Mouse (Mus musculus) midbrain, embryonic 11.5 days (tissue): ENCODE measurements around the gene Osbpl2. TPM values are rescaled to one million over a fixed set of nuclear protein-coding genes. Genes with fewer than 3 reads are reported as not detected.

Experiments
- ATAC-seq: fragments of 200-750 bp; cut with Nextera tagmentation; 2 replicates; pipeline ENCODE4 v1.8.0; 2017; ENCODE audit warnings: moderate TSS enrichment, moderate library complexity; ENCODE audit not compliant: low FRiP score
- DNase-seq: peaks from one replicate; pipeline ENCODE4 v3.0.0; 2015; ENCODE audit warnings: low spot score; ENCODE audit errors: missing footprints
- H3K27ac ChIP-seq: fragments of 300-500 bp; sonication (generic); 2 replicates; pipeline ENCODE4 v1.5.1; 2014; ENCODE audit warnings: low read depth, low read length
- H3K27me3 ChIP-seq: fragments of 300-500 bp; sonication (generic); 2 replicates; pipeline ENCODE4 v1.6.1; 2014; ENCODE audit warnings: mild to moderate bottlenecking, low read length, moderate library complexity, mixed read lengths; ENCODE audit not compliant: control insufficient read depth, insufficient read depth
- H3K36me3 ChIP-seq: fragments of 300-500 bp; sonication (generic); 2 replicates; pipeline ENCODE4 v1.6.1; 2014; ENCODE audit warnings: mild to moderate bottlenecking, low read length, moderate library complexity, mixed read lengths; ENCODE audit not compliant: control insufficient read depth, insufficient read depth
- H3K4me1 ChIP-seq: fragments of 300-500 bp; sonication (generic); 2 replicates; pipeline ENCODE4 v1.6.1; 2014; ENCODE audit warnings: low read length; ENCODE audit not compliant: control insufficient read depth, insufficient read depth
- H3K4me2 ChIP-seq: fragments of 300-500 bp; sonication (generic); 2 replicates; pipeline ENCODE4 v1.6.1; 2014; ENCODE audit warnings: mild to moderate bottlenecking, moderate library complexity
- H3K4me3 ChIP-seq: fragments of 300-500 bp; sonication (generic); 2 replicates; pipeline ENCODE4 v1.5.1; 2014; ENCODE audit warnings: low read depth, low read length
- H3K9ac ChIP-seq: fragments of 300-500 bp; sonication (generic); 2 replicates; pipeline ENCODE4 v1.6.1; 2014; ENCODE audit warnings: low read length
- H3K9me3 ChIP-seq: fragments of 300-500 bp; sonication (generic); 2 replicates; pipeline ENCODE4 v1.6.1; 2016; ENCODE audit warnings: low read length; ENCODE audit not compliant: control insufficient read depth
- WGBS: fragments of 180-500 bp; shearing (Covaris S2); extraction: QIAGEN DNeasy Blood & Tissue Kit; methylation state at CpG from one replicate; pipeline ENCODE4 v1.1.7; 2014; 5-methylcytosine and 5-hydroxymethylcytosine counted together
- polyA plus RNA-seq: library from polyadenylated mRNA; unstranded; fragments of >200 nt; fragmentation: Nextera tagmentation; extraction: Ambion mirVana; gene quantifications from 2 replicates; pipeline ENCODE4 v1.2.1, GENCODE M21; 2014

The Osbpl2 gene
- polyA plus RNA-seq, 1 experiment from 2014 or later: 43.3 TPM

DNA sequence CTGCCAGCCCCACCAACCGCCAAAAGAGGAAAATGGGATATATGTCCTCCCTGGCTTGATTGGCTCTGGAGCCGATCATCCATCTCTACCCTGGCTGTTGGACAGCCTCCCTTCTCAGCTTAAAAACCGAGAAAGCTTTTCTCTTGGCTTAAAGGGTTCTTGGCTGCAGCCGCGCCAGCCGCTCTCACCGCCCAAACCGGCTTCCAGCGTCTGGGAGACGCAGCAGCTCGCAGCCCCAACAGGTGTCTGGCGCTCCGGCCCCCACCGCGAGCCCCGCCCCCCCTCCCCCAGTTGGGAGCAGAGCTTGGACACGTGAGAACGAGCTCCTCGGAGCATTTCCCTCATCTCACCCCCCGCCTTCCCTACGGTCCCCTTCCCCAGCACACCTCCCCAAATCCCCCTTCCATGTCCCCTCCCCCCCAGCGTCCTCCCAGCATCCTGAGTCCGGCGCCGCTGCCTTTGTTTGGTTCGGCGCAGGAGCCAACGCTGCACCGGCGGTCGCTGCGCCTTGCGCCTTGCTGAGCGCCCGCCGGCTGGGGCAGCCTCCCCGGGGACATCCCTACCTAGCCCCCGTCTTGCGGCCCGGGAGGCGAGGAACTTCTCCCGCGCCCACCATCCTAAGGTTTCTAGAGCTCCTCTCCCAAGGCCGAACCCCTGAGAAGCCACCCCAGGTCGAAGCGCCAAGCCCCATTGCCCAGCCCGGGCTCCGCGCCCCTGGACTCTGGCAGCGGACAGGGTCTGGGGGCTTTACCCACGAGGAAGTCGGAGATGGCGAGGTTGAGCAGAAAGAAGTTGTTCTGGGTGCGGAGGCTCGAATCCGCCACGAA lies 15.7 kb upstream of the Osbpl2 start:
- H3K27ac ChIP-seq: no peak overlapping the region
- no peaks in the 10 kb centered on the region for H3K36me3 ChIP-seq
- ATAC-seq (peak; percentile 26), DNase-seq (peak; percentile 95)
- under 1% methylated on average over 55 of the region's 57 CpGs for WGBS
- peak overlapping the region; percentile 96 for H3K4me2 ChIP-seq
- peaks cover 50% of the 10 kb centered on the region for H3K27me3 ChIP-seq
- H3K9me3 ChIP-seq: no peaks in the 10 kb centered on the region
- H3K4me1 ChIP-seq: peaks cover 25% of the 10 kb centered on the region
- H3K9ac ChIP-seq: peak overlapping the region; percentile 61
- peak overlapping the region; percentile 48 for H3K4me3 ChIP-seq

GRCm38 (mm10) chr2:180103978-180104658 lies 15.0 kb upstream of the Osbpl2 start, which contains the start of gene Hrh3:
Hrh3 (minus strand) TSS chr2:180104488.
- Histone ChIP-seq H3K27ac (no peak within 1 kb of the TSS), H3K9ac (peak within 1 kb of the TSS; percentile 61), H3K4me1 (peaks cover 25% of the 10 kb centered on the region), H3K36me3 (no peaks in the 10 kb centered on the region), H3K4me3 (peak within 1 kb of the TSS; percentile 48), H3K27me3 (peaks cover 50% of the 10 kb centered on the region), H3K4me2 (peak within 1 kb of the TSS; percentile 96), H3K9me3 (no peaks in the 10 kb centered on the region)
- ATAC-seq (peak; percentile 67), DNase-seq (peak; percentile 98)
- WGBS: 1% methylated on average over 78 of the region's 87 CpGs

- no peaks in the 10 kb centered on the region for H3K36me3 ChIP-seq
- DNase-seq (no peak), ATAC-seq (peak; percentile 6; the same call in 1 of the 2 replicates)
- H3K27me3 ChIP-seq: peaks cover 50% of the 10 kb centered on the region
- H3K27ac ChIP-seq: no peak overlapping the region
- H3K4me1 ChIP-seq: peaks cover 19% of the 10 kb centered on the region
- H3K4me3 ChIP-seq: peak overlapping the region; percentile 48
- WGBS: 9% methylated on average over 24 of the region's 24 CpGs
- no peak overlapping the region; the same call in 1 of the 2 replicates for H3K9ac ChIP-seq
- no peaks in the 10 kb centered on the region for H3K9me3 ChIP-seq
- H3K4me2 ChIP-seq: peak overlapping the region; percentile 96
Observed at GRCm38 (mm10) chr2:180104659-180105377, 14.3 kb upstream of the Osbpl2 start.

- Histone ChIP-seq H3K27me3 (peaks cover 46% of the 10 kb centered on the region), H3K4me3 (no peak overlapping the region), H3K36me3 (no peaks in the 10 kb centered on the region), H3K9ac (no peak overlapping the region), H3K9me3 (no peaks in the 10 kb centered on the region), H3K4me1 (peaks cover 19% of the 10 kb centered on the region), H3K4me2 (no peak overlapping the region), H3K27ac (no peak overlapping the region)
- ATAC-seq: no peak
- 26% methylated on average over 8 of the region's 8 CpGs for WGBS
- DNase-seq: no peak
Observed at GRCm38 (mm10) chr2:180105441-180106190, 13.5 kb upstream of the Osbpl2 start.

DNA sequence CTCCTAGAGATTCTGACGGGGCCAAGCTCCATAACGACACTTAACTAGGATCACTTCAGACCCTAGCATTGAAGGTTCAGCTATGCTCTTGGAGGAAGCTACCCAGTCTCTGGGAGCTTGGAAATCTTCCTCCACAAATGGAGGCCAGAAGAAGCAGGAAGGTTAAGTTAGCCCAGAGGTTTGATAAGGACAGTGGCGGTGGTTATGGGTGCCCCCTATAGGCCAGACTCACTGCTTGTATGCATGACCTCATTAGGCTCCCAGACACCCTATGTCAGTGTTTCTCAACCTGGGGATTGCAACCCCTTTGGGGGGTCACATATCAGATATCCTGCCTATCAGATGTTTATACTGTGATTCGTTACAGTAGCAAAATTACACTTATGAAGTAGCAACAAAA lies 12.0 kb upstream of the Osbpl2 start:
- Histone ChIP-seq H3K36me3 (no peaks in the 10 kb centered on the region), H3K4me3 (no peak overlapping the region), H3K9ac (no peak overlapping the region), H3K4me2 (no peak overlapping the region), H3K9me3 (no peaks in the 10 kb centered on the region), H3K27me3 (peaks cover 38% of the 10 kb centered on the region), H3K27ac (no peak overlapping the region), H3K4me1 (peaks cover 19% of the 10 kb centered on the region)
- no peak for DNase-seq
- WGBS: 66% methylated on average over 4 of the region's 4 CpGs
- ATAC-seq: no peak

GRCm38 (mm10) chr2:180108285-180108684 lies 10.8 kb upstream of the Osbpl2 start:
- peaks cover 14% of the 10 kb centered on the region for H3K4me1 ChIP-seq
- 74% methylated on average over 6 of the region's 6 CpGs for WGBS
- no peaks in the 10 kb centered on the region for H3K36me3 ChIP-seq
- no peak overlapping the region for H3K4me2 ChIP-seq
- no peaks in the 10 kb centered on the region for H3K9me3 ChIP-seq
- no peak overlapping the region for H3K4me3 ChIP-seq
- H3K27ac ChIP-seq: no peak overlapping the region
- DNase-seq: no peak
- no peak for ATAC-seq
- peaks cover 26% of the 10 kb centered on the region for H3K27me3 ChIP-seq
- no peak overlapping the region for H3K9ac ChIP-seq

DNA sequence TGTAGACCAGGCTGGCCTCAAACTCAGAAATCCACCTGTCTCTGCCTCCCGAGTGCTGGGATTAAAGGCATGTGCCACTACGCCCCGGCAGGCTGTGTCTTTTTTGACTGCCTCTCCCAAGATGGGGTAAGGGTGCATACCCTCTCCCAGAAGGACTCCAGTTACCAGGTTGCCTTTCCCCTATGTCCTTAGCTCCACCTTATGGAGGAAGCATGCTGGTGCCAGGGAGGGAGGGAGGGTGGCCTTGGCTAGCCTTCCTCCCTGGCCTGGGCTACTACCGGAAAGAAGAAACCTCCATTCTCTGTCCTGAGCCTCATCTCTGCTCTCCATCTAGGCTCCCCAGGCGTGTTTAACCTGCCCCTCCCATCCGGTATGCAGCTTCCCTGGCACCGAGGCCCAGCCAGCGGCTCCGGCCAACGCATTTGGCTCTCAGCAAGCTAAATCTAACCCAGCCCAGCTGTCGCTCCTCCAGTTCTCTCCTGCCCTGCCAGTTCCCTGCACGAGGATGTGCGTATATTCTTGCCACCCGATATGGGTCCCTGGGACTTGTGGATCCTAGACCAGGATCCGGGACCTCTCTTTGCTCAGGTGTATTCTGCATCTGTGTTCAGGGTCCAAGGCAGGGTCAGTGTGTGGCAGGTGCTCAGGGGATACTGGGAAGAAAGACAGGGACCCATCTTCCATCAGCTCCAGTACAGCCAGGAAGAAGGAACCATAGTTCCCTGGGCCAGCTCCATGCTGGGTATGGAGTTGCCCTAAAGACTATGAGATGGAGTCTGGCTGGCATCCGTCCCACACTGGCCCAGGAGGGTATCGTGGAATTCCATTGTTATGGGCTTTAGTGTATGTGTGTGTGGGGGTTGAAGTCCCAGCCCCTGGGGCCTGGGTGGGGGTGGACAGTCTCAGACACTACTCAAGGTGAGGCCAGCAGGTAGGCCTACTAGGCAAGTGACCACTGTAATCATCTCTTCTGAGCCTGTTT lies 4.9 kb upstream of the Osbpl2 start:
- WGBS: 69% methylated on average over 17 of the region's 17 CpGs
- DNase-seq (no peak), ATAC-seq (no peak)
- H3K27ac ChIP-seq: no peak overlapping the region
- H3K9me3 ChIP-seq: no peaks in the 10 kb centered on the region
- H3K4me2 ChIP-seq: no peak overlapping the region
- H3K4me1 ChIP-seq: peaks cover 30% of the 10 kb centered on the region
- no peak overlapping the region for H3K4me3 ChIP-seq
- H3K36me3 ChIP-seq: no peaks in the 10 kb centered on the region
- H3K27me3 ChIP-seq: no peaks in the 10 kb centered on the region
- H3K9ac ChIP-seq: no peak overlapping the region

DNA sequence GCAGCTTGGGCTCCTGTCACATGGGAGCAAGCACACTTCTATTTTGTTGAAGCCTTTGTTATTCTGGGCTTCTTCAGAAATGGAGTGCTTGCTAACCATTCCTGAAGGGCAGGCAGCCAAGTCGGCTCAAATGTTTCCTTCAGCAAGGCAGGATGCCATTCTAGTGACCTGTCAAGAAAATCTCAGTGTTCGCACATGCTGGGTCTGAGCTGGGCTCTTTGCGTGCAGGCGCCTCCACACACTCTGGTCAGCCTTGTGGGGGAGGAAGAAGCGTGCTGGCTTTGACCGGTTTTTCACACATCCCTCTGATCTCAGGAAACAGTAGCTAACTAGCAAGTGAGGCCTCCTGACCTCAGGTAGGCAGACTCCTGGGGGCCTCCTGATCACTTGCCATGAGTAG lies 3.8 kb upstream of the Osbpl2 start:
- peak overlapping the region; percentile 14; the same call in 1 of the 2 replicates for H3K9ac ChIP-seq
- no peak for DNase-seq
- no peaks in the 10 kb centered on the region for H3K27me3 ChIP-seq
- no peak for ATAC-seq
- H3K4me3 ChIP-seq: no peak overlapping the region
- H3K27ac ChIP-seq: no peak overlapping the region
- H3K4me1 ChIP-seq: peaks cover 36% of the 10 kb centered on the region
- no peaks in the 10 kb centered on the region for H3K9me3 ChIP-seq
- no peaks in the 10 kb centered on the region for H3K36me3 ChIP-seq
- H3K4me2 ChIP-seq: no peak overlapping the region
- whole genome bisulfite sequencing: 53% methylated on average over 6 of the region's 6 CpGs
